Mouse (Mus musculus) cortical plate, adult 2 months (tissue): ENCODE results near the gene Zbtb44.

Experiments
- CTCF ChIP-seq: fragments of 200-500 bp; IDR thresholded peaks from 2 replicates; pipeline ENCODE4 v1.5.1; 2011; ENCODE audit warnings: mild to moderate bottlenecking, control low read depth, low read length; ENCODE audit not compliant: insufficient read depth; ENCODE audit errors: extremely low read depth
- POLR2A ChIP-seq: fragments of 200-500 bp; IDR thresholded peaks from 2 replicates; pipeline ENCODE4 v1.6.1; 2011; ENCODE audit warnings: mild to moderate bottlenecking, low read length, control low read depth; ENCODE audit not compliant: insufficient read depth; ENCODE audit errors: extremely low read depth

GRCm38 (mm10) chr9:31089541-31089940, 59.1 kb downstream of the Zbtb44 start:
- TF ChIP-seq CTCF (no peak), POLR2A (no peak)
